Mouse (Mus musculus) left cerebral cortex, adult 8-10 months (tissue): Measurements from ENCODE around the gene Ptgdr. TPM values are rescaled to one million over a fixed set of nuclear protein-coding genes. Genes with fewer than 3 reads are reported as not detected.
"Not testable (repeated sequence)": the region's sequence is repeated elsewhere in the genome, so short reads cannot be mapped to it uniquely, and the experiment has no call there.

Experiments used
- DNase-seq, 2 experiments: peaks; one replicate each; pipeline ENCODE4 v3.0.0; 2022; ENCODE audit warnings: low spot score in 2 of 2
- total RNA-seq, 4 experiments: library from RNA; stranded (reverse); gene quantifications; 2 replicates each; pipeline ENCODE4 v1.2.4; 2022

The Ptgdr gene
- total RNA-seq, 4 experiments from 2014 or later, result 0.58 to 1.2 (median 0.82) TPM

GRCm38 (mm10) chr14:44813152-44813551, 46.0 kb downstream of the Ptgdr start:
- not testable (repeated sequence) for DNase-seq

Other genes with a start within 250 kb of the Ptgdr start
- not detected for gene Gm5624, start 231.4 kb downstream of the Ptgdr start, total RNA-seq
- not detected for gene Gm8257, start 152.9 kb downstream of the Ptgdr start, total RNA-seq
- gene Gm8267, start 109.0 kb downstream of the Ptgdr start, total RNA-seq, result not detected
- gene Ptger2, start 128.8 kb upstream of the Ptgdr start, total RNA-seq, result under 1 TPM; 0.14 to 0.61 (median 0.41) TPM